Mouse (Mus musculus): Measurements from ENCODE around the gene Gm33543. TPM values are rescaled to one million over a fixed set of nuclear protein-coding genes. Genes with fewer than 3 reads are reported as not detected.

Gene Gm33543
- polyA plus RNA-seq, 1 experiment from 2014 or later: not detected

DNA sequence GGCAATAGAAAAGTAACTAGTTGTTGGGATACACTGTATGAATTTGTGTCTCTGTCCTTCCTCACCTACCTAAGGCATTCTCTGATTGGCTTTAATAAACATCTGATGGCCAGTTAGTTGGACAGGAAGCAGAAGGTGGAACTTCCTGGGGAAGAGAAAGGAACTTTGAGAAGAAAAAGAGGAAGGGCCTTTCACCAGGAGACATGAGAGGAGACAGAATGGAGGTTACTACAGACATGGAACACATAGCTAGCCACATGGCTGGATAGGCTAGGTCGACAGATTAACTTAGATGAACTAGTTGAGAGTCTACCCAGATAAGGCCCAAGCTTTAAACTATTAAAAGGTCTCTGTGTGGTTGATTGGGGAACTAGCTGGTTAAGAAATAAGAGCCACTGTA is 1.1 kb upstream of the Gm33543 start:
- H3K27ac ChIP-seq (replicated peaks): no peak overlapping the region
- no peaks in the 10 kb centered on the region for H3K4me1 ChIP-seq (replicated peaks; ENCODE audit: control insufficient read depth, insufficient read depth)
- H3K27me3 ChIP-seq (ENCODE audit: control insufficient read depth, insufficient read depth, low read length): no peaks in the 10 kb centered on the region
- 86% methylated on average over 1 of the region's 1 CpGs for WGBS
- H3K4me2 ChIP-seq (replicated peaks; ENCODE audit: low read depth): no peak overlapping the region
- H3K9ac ChIP-seq (ENCODE audit: low read length): no peak overlapping the region
- ATAC-seq (ENCODE audit: low FRiP score, low TSS enrichment): no peak
- no peak for TF ChIP-seq EP300 (optimal IDR thresholded peaks at IDR 0.05)
- no peak for TF ChIP-seq CTCF (IDR thresholded peaks at IDR 0.05; ENCODE audit: low read depth)
- H3K4me3 ChIP-seq (ENCODE audit: low read depth, low read length): no peak overlapping the region
- DNase-seq (ENCODE audit: low spot score): no peak
- no peaks in the 10 kb centered on the region for H3K9me3 ChIP-seq (ENCODE audit: control insufficient read depth, low read length)
- H3K36me3 ChIP-seq (ENCODE audit: control insufficient read depth, insufficient read depth, low read length): no peaks in the 10 kb centered on the region

- H3K27ac ChIP-seq (replicated peaks): no peak overlapping the region
- no peak for DNase-seq (ENCODE audit: low spot score)
- H3K9me3 ChIP-seq (ENCODE audit: control insufficient read depth, low read length): no peaks in the 10 kb centered on the region
- H3K4me1 ChIP-seq (replicated peaks; ENCODE audit: control insufficient read depth, insufficient read depth): no peaks in the 10 kb centered on the region
- TF ChIP-seq EP300 (optimal IDR thresholded peaks at IDR 0.05) (no peak), CTCF (IDR thresholded peaks at IDR 0.05; ENCODE audit: low read depth) (no peak)
- no peak overlapping the region for H3K9ac ChIP-seq (ENCODE audit: low read length)
- H3K27me3 ChIP-seq (ENCODE audit: control insufficient read depth, insufficient read depth, low read length): no peaks in the 10 kb centered on the region
- no peak overlapping the region for H3K4me2 ChIP-seq (replicated peaks; ENCODE audit: low read depth)
- no peaks in the 10 kb centered on the region for H3K36me3 ChIP-seq (ENCODE audit: control insufficient read depth, insufficient read depth, low read length)
- ATAC-seq (ENCODE audit: low FRiP score, low TSS enrichment): no peak
- no peak overlapping the region for H3K4me3 ChIP-seq (ENCODE audit: low read depth, low read length)
- 94% methylated on average over 3 of the region's 3 CpGs for WGBS
These were observed 1.5 kb downstream of the Gm33543 start for GRCm38 (mm10) chr10:95841241-95841640.

DNA sequence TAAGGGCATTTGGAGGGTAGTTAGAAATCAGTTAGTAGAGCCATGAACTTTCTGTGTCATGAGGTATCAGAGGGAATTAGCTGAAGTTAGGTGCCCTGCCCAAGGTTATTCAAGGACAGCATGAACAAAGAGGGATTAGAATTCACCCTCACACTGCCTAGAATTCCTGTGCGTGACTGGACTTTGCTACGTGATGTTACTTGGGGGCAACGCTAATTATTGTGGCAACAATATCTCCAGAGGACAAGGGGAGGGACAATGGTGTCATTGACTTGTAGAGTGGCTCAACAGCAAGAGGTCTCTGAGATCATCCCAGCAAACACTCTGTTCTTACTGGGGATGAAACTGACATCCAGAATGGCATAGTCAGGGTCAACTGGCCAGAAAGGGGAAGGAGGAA is 2.9 kb downstream of the Gm33543 start:
- H3K4me2 ChIP-seq (replicated peaks; ENCODE audit: low read depth): no peak overlapping the region
- no peaks in the 10 kb centered on the region for H3K36me3 ChIP-seq (ENCODE audit: control insufficient read depth, insufficient read depth, low read length)
- DNase-seq (ENCODE audit: low spot score): no peak
- TF ChIP-seq EP300 (optimal IDR thresholded peaks at IDR 0.05) (no peak), CTCF (IDR thresholded peaks at IDR 0.05; ENCODE audit: low read depth) (no peak)
- no peaks in the 10 kb centered on the region for H3K9me3 ChIP-seq (ENCODE audit: control insufficient read depth, low read length)
- no peaks in the 10 kb centered on the region for H3K4me1 ChIP-seq (replicated peaks; ENCODE audit: control insufficient read depth, insufficient read depth)
- no peak overlapping the region for H3K27ac ChIP-seq (replicated peaks)
- no peak overlapping the region for H3K4me3 ChIP-seq (ENCODE audit: low read depth, low read length)
- ATAC-seq (ENCODE audit: low FRiP score, low TSS enrichment): no peak
- 88% methylated on average over 3 of the region's 3 CpGs for WGBS
- no peak overlapping the region for H3K9ac ChIP-seq (ENCODE audit: low read length)
- no peaks in the 10 kb centered on the region for H3K27me3 ChIP-seq (ENCODE audit: control insufficient read depth, insufficient read depth, low read length)

DNA sequence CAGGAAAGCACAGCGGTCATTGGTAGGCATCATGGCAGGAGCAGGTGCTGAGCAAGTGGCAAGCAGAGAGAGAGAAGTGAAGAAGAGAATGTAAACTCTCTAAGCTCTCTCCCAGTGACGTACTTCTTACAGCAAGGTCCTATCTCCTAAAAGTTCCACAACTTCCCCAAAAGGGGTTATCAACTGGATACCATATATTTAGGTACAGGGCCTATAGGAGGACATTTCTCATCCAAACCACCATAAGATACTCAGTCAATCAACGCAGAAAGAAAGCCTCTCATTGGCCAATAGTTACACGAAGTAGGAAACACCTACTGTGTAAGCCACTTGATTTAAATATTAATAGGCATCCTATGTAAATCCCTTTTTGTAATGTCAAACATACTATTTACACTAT is 3.7 kb downstream of the Gm33543 start:
- no peak overlapping the region for H3K4me2 ChIP-seq (replicated peaks; ENCODE audit: low read depth)
- H3K36me3 ChIP-seq (ENCODE audit: control insufficient read depth, insufficient read depth, low read length): no peaks in the 10 kb centered on the region
- WGBS: 89% methylated on average over 4 of the region's 4 CpGs
- no peak overlapping the region for H3K4me3 ChIP-seq (ENCODE audit: low read depth, low read length)
- DNase-seq (ENCODE audit: low spot score): no peak
- H3K9me3 ChIP-seq (ENCODE audit: control insufficient read depth, low read length): no peaks in the 10 kb centered on the region
- no peak for TF ChIP-seq EP300 (optimal IDR thresholded peaks at IDR 0.05)
- TF ChIP-seq CTCF (IDR thresholded peaks at IDR 0.05; ENCODE audit: low read depth): no peak
- H3K4me1 ChIP-seq (replicated peaks; ENCODE audit: control insufficient read depth, insufficient read depth): no peaks in the 10 kb centered on the region
- no peaks in the 10 kb centered on the region for H3K27me3 ChIP-seq (ENCODE audit: control insufficient read depth, insufficient read depth, low read length)
- ATAC-seq (ENCODE audit: low FRiP score, low TSS enrichment): no peak
- H3K9ac ChIP-seq (ENCODE audit: low read length): no peak overlapping the region
- no peak overlapping the region for H3K27ac ChIP-seq (replicated peaks)

GRCm38 (mm10) chr10:95836530-95837264 is 6.0 kb downstream of the Gm33543 start:
- no peak overlapping the region for H3K4me3 ChIP-seq (ENCODE audit: low read depth, low read length)
- TF ChIP-seq EP300 (optimal IDR thresholded peaks at IDR 0.05) (no peak), CTCF (IDR thresholded peaks at IDR 0.05; ENCODE audit: low read depth) (no peak)
- ATAC-seq (ENCODE audit: low FRiP score, low TSS enrichment) (no peak), DNase-seq (ENCODE audit: low spot score) (no peak)
- H3K9me3 ChIP-seq (ENCODE audit: control insufficient read depth, low read length): no peaks in the 10 kb centered on the region
- no peaks in the 10 kb centered on the region for H3K4me1 ChIP-seq (replicated peaks; ENCODE audit: control insufficient read depth, insufficient read depth)
- H3K4me2 ChIP-seq (replicated peaks; ENCODE audit: low read depth): no peak overlapping the region
- WGBS: 59% methylated on average over 9 of the region's 9 CpGs
- H3K27ac ChIP-seq (replicated peaks): no peak overlapping the region
- H3K27me3 ChIP-seq (ENCODE audit: control insufficient read depth, insufficient read depth, low read length): no peaks in the 10 kb centered on the region
- H3K9ac ChIP-seq (ENCODE audit: low read length): no peak overlapping the region
- no peaks in the 10 kb centered on the region for H3K36me3 ChIP-seq (ENCODE audit: control insufficient read depth, insufficient read depth, low read length)

DNA sequence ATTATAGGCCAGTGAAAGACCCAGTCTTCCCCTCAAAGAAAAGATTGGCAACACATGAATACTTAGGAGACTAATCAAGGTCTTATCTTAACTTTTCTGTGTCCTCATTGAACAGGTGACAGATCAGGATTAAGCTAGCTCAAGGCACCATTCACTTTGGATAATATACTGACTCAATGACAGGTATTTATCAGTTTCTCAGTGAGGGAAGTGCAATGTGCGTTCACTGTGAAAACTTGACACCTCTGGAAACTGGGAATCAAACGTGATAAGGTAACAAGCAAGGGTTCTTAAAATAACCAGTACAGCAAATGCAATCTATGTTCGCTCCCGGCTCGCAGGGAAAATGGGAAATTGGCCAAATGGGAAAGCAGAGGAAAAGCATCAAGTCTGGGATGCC is 11.8 kb downstream of the Gm33543 start:
- TF ChIP-seq CTCF (IDR thresholded peaks at IDR 0.05; ENCODE audit: low read depth) (no peak), EP300 (optimal IDR thresholded peaks at IDR 0.05) (no peak)
- Histone ChIP-seq H3K9ac (ENCODE audit: low read length) (no peak overlapping the region), H3K4me2 (replicated peaks; ENCODE audit: low read depth) (no peak overlapping the region), H3K4me1 (replicated peaks; ENCODE audit: control insufficient read depth, insufficient read depth) (no peaks in the 10 kb centered on the region), H3K9me3 (ENCODE audit: control insufficient read depth, low read length) (no peaks in the 10 kb centered on the region), H3K36me3 (ENCODE audit: control insufficient read depth, insufficient read depth, low read length) (no peaks in the 10 kb centered on the region), H3K4me3 (ENCODE audit: low read depth, low read length) (no peak overlapping the region), H3K27me3 (ENCODE audit: control insufficient read depth, insufficient read depth, low read length) (no peaks in the 10 kb centered on the region), H3K27ac (replicated peaks) (no peak overlapping the region)
- no peak for DNase-seq (ENCODE audit: low spot score)
- 65% methylated on average over 5 of the region's 5 CpGs for WGBS
- ATAC-seq (ENCODE audit: low FRiP score, low TSS enrichment): no peak

Measured in stomach, postnatal 0 days (tissue).